Mouse (Mus musculus) kidney, postnatal 14 days (tissue): Measurements from ENCODE around the gene Uso1.

Source experiments
- DNase-seq: peaks from one replicate; pipeline ENCODE4 v3.0.0; 2022; ENCODE audit warnings: mixed read lengths

The Uso1 gene

DNA sequence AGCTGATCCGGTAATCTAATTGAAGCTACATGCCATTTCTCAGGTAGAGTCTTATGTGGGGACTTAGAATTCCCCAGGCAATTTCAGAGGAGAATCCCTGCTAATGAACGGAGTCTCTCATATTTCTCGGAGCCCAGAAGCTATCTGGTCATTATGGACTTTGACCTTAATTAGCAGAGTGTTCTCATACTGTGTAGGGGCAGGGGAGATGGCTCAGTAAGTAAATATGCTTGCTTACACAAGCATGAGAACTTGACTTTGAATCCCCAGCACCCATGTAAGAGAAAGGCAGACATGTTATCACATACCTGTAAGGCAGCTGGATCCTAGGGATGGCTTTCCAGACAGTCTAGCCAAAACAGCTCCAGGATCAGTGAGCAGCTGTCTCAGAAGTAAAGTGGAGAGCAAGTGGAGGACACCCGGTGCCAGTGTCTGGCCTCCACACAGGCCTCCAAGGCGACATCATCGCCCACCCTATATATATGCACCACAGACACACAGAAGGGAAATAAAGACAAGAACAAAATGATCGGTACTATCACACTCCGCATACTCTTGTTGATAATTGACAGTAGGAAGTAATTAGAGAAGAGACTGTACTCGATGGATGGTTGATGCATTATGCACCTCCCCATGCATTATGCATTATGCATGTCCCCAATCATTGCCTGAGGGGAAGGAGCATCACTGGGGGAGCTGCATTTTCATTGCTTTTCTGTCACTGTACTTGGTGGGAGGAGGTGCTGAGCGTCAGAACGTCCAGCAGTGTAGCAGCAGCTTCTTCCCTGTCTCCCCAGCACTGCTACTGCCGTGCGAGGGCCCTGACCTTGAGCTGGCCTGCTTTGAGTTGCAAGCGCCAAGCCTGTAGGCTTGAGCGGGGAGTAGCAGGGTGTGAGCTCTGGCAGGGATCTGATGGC is 59.4 kb downstream of the Uso1 start:
- DNase-seq: no peak

DNA sequence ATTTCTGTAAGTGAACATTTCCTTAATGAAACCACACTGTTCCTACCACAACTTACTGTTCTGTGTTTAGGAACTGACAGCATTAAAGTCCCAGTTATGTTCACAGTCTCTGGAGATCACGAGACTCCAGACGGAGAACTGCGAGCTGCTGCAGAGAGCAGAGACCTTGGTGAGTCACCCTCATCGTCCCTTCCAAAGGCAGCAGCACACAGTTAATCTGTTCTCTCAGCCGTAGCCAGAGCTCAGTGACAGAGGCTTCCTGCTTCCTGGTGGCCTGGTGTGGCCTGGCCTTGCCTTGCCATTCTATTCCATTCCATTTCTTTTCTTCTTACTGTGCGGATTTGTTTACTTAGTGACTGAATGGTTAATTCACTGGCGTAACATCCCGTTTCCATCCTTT is 60.5 kb downstream of the Uso1 start:
- DNase-seq: no peak

DNA sequence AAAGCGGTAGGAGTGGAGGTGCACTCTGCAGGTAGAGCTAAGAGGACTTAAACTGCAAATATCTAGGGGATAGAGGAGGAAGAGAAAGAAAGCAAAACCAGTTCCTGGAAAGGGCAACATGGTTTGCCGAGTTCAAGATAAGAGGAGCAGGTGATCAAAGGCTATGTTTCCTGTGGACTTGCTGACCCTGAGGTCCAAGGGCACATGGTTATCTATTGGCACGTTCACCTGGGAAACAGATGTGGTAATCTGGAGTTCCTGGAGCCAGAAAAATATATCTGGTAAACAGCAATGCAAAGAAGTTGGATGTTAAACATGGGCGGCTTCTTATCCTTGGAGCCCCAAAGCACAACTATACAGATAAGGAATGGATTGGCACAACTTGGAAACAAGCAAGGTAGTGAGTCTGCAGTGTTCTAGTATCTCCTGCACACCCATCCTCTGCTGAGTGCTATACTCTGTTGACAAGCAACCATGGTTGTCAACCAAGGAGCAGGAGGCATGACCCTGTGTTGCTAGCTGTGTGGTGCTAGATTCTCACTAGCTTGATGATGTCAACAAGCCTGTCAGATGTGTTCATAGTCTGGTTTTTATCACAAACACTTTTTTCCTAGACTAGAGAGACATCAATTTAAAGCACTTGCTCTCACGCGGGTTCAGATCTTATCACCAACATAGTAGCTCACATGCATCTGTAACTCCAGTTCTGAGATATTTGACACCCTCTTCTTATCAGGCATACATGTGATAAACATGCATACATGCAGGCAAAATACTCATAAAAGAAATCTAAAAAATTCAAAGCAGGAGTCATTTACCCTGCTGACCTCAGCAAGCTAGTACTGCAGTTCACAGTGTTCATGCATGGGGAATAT is 66.7 kb downstream of the Uso1 start:
- DNase-seq: no peak

DNA sequence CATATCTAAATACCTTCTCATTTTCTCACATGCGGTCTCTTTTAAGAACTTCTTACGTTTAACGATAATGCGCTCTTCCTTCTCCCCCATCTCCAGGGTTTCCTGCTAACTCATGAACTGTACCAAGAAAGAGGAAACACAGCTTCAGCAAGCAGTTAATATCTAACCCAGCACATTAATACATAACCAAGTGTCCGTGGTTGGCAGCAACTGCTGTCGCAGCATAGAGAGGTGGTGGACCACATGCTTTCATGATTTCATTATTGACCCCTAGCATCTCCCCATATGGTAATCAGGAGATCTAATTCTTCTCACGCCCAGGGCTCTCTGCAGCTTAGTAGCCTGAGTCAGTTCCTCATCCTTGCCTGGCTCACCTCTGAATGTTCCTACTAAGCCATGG is 67.4 kb downstream of the Uso1 start:
- DNase-seq: peak; percentile 61

DNA sequence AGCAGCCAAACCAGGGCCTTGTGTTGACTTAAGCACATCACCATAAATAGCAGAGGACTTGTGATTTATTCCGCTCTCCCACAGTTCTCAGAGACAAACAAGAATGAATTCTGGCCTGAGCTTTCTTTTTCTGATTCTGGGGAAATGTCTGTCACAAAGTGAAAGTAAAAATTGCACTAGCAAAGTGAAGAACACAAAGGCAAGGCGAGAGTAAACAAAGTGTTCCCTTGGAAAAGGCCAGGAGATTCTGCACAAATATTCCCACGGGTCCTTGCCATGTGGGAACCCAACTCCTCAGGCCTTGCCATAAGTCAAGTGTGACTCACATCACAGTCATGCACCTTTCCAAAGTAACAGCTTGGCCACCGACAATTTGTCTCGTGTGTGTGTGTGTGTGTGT is 68.0 kb downstream of the Uso1 start:
- DNase-seq: peak; percentile 21

DNA sequence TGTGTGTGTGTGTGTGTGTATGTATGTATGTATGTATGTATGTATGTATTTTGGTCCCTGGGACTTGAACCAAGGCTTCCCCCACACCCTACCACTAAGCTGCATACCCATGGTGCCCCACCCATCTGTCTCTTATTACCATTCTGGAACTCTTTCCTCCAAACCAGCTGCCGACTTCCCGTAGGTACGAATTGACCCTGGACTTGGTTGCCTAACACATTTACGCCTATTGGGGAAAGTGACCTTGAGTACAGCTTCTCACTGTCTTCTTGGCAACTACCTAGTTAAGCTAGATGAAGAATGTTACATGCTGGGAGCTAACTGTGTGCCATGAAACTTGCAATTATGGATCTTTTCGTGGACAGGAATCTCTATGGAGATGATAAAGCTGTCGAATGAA is 68.4 kb downstream of the Uso1 start:
- no peak for DNase-seq

DNA sequence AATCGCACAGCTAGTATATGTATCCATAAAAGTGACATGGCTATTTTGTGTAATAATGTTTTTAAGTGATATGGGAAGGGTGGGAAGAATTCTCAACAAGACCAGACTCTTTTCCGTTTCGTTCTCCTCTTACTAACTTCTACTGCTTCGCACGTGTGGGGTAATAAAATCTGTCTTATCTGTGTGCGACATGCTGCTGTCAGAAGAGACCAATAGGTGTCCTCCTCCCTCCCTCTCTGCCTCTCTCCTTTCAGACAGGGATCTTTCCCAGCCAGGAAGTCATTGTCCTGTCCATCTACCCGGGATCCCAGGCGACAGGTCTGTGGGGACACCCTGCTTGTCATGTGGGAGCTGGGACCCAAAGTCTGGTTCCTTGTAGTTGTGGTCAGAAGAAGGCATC is 72.5 kb downstream of the Uso1 start:
- DNase-seq: no peak

DNA sequence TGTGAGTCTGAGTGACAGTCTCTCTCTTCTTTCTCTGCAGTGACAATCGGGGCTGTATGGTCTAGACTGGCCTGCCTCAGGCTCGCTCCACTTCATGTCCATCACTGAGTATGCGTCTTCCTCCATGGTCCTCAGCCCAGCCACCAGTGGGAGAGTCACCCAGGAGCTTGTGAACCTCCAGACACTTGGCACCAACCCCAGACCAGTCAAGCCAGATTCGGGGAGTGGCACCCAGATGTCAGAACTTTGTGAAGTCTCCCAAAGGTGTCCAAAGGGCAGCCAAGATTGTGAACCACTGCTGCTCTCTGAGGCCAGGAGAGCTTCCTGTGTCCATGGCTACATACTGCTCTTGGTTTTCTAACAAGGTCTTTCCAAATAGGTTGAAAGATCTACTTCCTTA is 74.5 kb downstream of the Uso1 start:
- DNase-seq: no peak

DNA sequence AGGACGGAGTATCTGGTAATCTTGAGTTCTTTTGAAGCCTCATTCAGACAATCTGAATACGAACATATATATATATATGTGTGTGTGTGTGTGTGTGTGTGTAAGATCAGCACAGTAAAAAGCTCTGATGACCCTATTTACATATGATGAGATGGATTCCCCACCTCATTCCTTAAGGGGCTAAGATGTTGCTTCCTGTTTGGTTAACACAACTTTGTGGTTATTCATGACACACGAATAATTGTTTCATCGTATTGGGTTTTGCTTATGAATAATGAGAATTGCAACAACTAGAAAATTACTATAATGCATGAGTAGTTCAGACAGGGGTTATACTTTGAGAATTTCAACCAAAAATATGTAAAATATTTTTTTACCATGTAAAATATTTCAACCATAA is 77.6 kb downstream of the Uso1 start, which contains the start of gene U90926:
Gene U90926, minus strand, starts transcription at position 101 of the 400 bp plus-strand sequence.
- DNase-seq: no peak

DNA sequence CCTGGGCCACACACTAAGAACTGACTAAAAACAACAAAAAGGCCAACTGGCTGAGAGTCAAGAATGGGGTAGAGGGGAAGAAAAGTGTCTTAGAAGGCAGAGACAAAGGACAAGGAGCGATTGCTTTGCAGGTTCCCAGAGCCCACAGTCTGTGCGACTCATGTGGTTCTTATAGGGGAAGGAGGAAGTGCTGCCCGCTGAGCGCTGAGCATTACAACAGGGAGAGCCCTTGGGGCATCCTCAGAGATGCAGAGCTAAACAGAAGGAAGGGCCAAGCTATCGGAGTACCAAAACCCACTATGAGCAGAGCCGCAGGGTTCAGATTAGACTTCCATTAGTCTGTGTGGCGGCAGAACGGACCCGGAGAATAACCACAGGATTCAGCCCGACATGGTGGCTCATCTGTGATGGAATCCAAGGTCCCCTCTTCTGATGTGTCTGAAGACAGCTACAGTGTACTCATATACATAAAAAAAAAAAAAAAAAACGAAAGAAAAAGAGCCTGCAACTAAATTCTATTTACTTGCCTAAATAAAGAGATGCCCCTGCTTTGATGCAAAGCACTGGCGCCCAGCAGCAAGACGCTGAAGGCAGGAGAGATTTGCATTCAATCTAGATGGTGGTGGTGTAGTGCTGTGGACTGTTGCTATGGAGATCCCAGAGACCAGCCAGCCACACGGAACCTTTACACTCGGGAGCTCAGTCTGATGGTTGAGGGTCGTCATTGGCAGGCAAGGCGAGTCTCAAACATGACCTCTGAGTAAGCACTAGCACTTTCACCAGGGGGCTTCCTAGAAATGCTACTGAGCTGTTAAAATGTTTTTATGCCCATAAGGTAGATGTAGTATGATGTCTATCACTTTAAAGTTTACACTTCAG is 81.4 kb downstream of the Uso1 start:
- DNase-seq: no peak

DNA sequence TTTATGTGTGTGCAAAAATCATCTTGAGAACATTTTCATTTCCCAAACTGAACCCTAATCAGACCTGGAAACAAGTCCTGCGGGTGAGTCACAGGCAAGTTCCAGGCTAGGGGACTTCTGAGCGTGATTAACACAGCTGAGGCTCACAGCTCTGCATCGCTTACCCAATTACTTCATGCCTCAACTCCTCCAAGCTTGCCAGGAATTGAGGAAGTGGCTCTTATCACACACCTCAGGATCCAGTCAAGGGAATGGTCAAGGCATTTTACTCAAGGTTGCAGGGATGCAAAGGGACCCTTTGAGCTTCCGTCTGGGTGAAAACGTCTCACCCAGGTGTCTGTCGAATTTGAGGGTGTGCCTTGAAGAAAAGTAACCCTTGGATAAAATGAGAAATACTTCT is 82.1 kb downstream of the Uso1 start:
- no peak for DNase-seq

DNA sequence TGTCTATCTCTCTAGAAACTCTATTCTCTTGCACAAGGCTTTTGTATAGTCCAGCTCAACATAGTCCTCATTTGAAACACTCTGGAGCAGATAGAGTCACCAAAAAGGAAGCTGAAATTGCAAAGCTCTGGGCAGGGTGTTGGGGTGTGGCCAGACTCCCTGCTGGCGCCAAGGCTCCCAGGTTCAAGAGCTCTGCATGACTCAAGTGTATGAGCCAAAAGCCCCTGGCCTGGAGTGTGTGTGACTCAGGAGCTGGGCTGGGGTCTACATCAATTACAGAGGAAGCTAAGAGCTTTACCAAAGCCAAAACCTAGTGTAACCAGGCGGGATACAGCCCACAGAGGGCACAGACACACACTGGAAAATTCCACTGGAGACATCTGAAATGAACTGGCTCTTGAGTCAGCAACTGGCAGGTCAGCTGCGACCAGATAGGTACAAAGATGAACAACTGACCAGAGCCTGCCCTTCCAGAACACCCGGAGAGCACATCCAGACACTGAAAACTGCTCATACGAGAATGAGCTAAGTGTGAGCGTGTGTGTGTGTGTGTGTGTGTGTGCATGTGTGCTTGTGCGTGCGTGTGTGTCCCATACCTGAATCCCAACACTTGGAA is 82.7 kb downstream of the Uso1 start:
- DNase-seq: no peak

DNA sequence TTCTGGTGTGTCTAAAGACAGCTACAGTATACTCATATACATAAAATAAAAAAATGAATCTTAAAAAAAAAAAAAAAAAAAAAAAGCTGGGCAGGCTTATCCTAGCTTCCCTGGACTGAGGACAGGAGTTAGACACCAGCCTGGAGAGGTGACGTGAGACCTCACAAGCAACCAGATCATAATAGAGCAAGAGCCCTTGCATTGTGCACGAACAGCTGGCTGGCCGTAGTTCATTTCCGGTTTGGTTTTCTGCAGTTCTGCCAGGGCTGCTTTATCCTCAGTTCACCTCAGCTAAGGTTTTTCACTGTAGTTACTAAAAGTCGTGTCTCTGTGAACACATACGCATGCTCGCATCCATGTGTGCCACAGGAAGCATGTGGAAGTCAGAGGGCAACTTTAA is 90.0 kb downstream of the Uso1 start:
- no peak for DNase-seq

DNA sequence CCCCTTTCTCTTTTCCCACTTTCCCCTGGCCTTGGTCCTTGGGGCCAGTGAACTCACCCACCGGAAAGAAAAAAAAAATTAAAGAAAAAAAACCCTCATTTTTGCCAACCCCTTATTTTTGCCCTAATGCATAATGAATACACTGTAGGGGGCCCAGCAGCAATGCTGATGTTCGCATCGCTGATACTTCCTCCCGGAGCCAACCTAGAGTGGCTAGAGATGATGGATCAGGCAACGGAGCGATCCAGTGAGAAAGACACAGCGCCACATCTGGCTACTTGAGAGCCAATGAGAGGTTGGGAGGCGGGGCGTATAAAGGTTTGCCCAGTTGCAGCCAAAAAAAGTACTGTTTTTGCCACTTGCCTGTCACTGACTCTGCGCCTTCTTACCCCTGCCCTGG is 91.0 kb downstream of the Uso1 start:
- DNase-seq: no peak

DNA sequence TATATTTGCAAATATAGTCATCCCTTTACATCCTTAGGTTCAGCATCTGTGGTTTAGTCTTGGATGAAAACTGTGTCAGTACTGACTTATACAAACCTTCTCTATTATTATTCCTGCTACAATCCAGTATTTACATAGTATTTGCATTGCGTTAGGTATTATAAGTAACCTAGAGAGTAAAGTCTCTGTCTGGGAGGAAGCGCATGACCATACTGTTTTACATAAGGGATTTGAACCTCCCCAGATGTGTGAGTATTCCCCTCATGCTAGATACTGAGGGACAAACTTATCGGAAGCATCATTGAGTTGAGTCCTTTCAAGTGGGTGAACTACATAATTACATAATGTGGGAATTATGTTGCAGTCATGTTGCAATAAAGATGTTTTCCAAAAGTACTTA is 91.8 kb downstream of the Uso1 start:
- DNase-seq: no peak

DNA sequence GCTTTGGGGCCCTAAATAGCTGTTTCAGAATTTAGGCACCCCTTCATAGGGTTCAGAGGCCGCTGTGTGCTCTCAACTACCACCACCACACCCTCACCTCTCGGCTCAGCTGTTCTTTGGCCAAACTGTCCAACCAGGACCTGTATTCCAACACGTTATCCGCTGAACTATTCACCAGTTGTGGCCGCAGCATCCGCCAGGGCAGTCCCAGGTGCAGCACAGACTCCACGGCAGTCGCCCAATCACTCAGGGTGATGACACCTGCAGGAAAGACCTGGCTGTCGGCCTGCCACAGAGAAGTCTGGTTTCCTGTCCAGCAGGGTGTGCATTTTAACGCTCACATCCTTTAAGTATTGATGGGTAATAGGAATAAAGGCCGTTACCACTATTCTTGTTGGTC is 92.6 kb downstream of the Uso1 start:
- no peak for DNase-seq

DNA sequence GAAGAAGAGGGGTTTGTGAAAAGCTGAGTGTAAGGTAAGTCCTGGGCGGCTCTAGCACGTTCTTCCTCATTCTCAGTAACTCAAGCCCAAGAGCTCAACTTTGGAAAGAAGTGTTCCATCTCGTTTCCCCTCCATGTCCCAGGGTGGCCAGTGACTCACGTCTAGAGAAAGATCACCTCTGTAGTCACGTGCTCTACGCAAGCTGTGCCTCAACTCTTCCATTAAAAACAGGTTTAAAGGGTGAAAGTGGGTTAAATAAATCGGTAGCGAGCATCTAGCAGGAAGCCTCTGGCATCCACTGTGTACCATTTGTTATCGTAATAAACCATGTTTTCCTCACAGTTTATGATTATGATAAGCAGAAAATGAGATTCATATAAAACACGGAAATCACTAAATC is 94.1 kb downstream of the Uso1 start:
- no peak for DNase-seq

DNA sequence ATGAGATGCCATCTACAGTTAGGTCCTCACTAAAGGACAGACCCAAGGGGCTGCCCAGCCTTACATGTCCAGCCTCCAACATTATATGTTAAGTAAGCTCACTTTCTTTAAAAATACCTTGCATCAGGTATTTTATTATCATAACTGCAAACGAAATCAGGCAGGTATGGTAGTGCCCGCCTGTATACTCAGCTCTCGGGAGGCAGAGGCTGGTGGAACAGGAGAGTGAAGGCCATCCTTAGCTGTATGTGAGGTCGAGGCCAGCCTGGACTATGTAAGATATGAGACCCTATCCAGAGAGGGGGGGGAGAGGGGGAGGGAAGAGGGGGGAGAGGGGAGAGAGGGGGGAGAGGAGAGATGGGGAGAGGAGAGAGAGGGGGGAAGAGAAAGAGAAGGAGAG is 95.6 kb downstream of the Uso1 start:
- DNase-seq: no peak

DNA sequence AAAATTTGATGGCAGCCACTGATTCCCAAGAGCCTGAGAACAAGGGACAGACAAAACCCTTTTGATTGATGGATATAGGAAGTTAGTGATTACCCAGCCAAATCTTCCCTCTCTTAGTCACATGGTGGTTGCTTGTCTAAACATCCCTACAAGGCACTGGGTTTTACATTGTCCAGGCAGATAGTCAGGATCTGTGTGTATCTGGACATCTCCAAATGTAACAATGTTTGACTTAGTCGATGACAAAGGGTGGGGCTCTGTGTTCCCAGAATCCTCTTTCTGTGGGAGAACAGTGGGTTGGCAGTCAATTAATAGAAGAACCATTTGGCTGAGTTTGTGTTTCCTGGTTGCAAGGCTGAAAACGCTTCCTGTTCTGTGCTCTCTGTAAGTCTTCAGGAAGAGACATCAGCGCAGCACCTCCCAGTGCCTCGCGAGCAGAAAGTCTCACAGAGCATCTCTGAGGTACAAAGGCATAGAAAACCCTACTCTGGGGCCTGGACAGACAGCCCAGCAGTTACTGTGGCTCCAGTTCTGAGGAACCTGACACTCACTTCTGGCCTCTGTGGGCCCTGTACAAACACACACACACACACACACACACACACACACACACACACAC is 97.3 kb downstream of the Uso1 start:
- DNase-seq: no peak

DNA sequence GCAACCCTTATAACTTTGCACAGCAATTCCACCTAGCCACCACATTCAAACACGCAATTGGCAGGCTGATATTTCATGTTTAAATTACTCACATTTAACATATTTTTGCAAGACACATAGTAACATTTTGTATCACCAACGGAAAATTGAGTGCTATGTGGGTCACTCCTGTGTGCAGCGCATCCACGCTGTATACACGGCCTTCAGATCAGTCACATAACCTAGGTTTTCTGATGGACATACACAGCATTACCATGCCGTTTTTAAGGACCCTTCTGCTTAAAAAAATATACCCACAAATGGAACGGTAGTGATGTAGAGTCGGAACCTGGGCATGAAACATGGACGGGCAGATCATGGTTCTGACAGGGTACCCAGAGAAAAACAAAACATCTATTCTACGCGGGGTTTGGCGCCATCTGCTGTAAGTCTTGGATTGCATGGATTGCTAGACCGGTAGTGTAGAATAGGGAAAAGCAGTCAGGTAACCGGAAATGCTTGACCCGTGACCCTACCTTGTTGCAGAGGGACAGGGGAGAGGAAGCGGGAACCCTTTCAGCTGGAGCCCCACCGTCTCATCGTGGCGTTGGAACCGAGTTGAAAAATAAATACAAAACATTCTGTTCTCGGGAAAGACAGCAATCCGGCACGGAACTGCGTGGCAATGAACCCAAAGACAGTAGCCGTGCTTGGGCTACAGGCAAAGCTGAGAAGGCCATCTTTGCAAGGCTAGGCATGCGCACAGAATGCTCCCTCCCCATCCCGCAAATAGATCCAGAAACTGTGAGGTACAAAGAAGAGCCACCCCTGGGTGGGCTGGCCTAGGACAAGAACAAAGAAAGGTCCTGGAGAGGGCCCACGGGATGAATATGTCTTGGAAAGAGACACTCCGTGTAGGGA is 101.8 kb downstream of the Uso1 start:
- peak; percentile 80 for DNase-seq

DNA sequence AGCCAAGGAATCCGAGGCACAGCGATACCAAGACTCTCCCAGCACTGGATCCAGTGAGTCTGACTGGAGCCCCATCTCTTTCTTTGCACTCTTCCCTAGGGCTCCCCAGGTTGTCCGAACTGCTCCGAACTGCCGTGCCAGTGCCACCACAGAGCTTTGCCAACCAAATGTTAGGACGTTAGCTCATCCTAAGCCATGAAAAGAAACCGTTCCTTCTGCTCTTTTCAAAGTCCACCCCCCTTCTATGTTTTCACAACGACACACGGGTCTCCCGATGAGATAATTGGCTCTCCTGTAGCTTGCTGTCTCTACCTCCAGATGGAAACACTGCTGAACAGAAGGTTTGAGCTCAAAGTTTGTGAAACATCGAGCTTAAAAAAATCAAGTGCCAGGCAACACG is 103.0 kb downstream of the Uso1 start:
- DNase-seq: no peak
